ENCODE assay signal across 11 mouse cellular contexts in genomic region chrX:164787293-164787692, GRCm38 (mm10).
DNase-seq lines count a peak whose midpoint lies in the region; ATAC-seq lines count a peak whose summit lies in the region.
"Had no signal": no experiment of that assay in that cellular context is flagged by ENCODE, and none has a peak within 500 bp of the region (broad histone marks: within the 10 kb centered on the region; RNA-seq: fewer than 3 reads in every experiment).

No protein-coding gene starts in this region.

- peak; percentile 3 for DNase-seq in heart, adult 8-10 months (ENCODE audit: low spot score)
- no peak for DNase-seq in heart, adult 9 months (ENCODE audit: low spot score in 2 of 2)
- peak; percentile 3 for DNase-seq in urinary bladder, postnatal 14 days (ENCODE audit: low spot score)
- no peak for DNase-seq in urinary bladder, adult 18-20 months (ENCODE audit: low spot score in 2 of 2)
- peak; percentile 0 for DNase-seq in kidney, postnatal 14 days
- no peak for DNase-seq in right cerebral cortex, adult 18-20 months
- no peak for DNase-seq in T-cell, adult 2 months (ENCODE audit: low spot score)
- DNase-seq: forebrain, postnatal 0 days had no signal

- H3K4me2 ChIP-seq in midbrain, embryonic 13.5 days (replicated peaks): no peak overlapping the region
- H3K4me2 ChIP-seq: limb, embryonic 12.5 days had no signal

- H3K9ac ChIP-seq in midbrain, embryonic 13.5 days (replicated peaks): no peak overlapping the region
- H3K9ac ChIP-seq: forebrain, postnatal 0 days; limb, embryonic 12.5 days had no signal

- H3K4me3 ChIP-seq in midbrain, embryonic 13.5 days (replicated peaks): no peak overlapping the region
- H3K4me3 ChIP-seq: limb, embryonic 12.5 days had no signal

- no peaks in the 10 kb centered on the region for H3K4me1 ChIP-seq in midbrain, embryonic 13.5 days (replicated peaks)
- H3K4me1 ChIP-seq: limb, embryonic 12.5 days had no signal

- ATAC-seq in midbrain, embryonic 13.5 days: no peak
- ATAC-seq: forebrain, postnatal 0 days; hindbrain, embryonic 16.5 days had no signal

- peaks cover 3% of the 10 kb centered on the region; the same call in 1 of the 2 replicates for H3K27me3 ChIP-seq in midbrain, embryonic 13.5 days

- no peak overlapping the region for H3K27ac ChIP-seq in midbrain, embryonic 13.5 days
- H3K27ac ChIP-seq: limb, embryonic 12.5 days had no signal

- WGBS in midbrain, embryonic 13.5 days: 49% methylated on average over 3 of the region's 3 CpGs

- no peaks in the 10 kb centered on the region for H3K36me3 ChIP-seq in midbrain, embryonic 13.5 days
- H3K36me3 ChIP-seq: limb, embryonic 12.5 days had no signal

- H3K9me3 ChIP-seq in midbrain, embryonic 13.5 days: no peaks in the 10 kb centered on the region
- H3K9me3 ChIP-seq: limb, embryonic 12.5 days had no signal

Comparison
In these comparisons a context has a peak if more than half of its experiments do, and no peak if none do; other contexts are left out.
1. DNase-seq: peak in heart, adult 8-10 months (single experiment), urinary bladder, postnatal 14 days (single experiment) and kidney, postnatal 14 days (single experiment); none in heart, adult 9 months (0 of 2), urinary bladder, adult 18-20 months (0 of 2), right cerebral cortex, adult 18-20 months (single experiment) and T-cell, adult 2 months (single experiment).